Mouse (Mus musculus) ovary, postnatal 14 days (tissue): ENCODE data around the gene Scn4b.

Source experiments
- DNase-seq: peaks from one replicate; pipeline ENCODE4 v3.0.0; 2022; ENCODE audit warnings: low spot score

Gene Scn4b

DNA sequence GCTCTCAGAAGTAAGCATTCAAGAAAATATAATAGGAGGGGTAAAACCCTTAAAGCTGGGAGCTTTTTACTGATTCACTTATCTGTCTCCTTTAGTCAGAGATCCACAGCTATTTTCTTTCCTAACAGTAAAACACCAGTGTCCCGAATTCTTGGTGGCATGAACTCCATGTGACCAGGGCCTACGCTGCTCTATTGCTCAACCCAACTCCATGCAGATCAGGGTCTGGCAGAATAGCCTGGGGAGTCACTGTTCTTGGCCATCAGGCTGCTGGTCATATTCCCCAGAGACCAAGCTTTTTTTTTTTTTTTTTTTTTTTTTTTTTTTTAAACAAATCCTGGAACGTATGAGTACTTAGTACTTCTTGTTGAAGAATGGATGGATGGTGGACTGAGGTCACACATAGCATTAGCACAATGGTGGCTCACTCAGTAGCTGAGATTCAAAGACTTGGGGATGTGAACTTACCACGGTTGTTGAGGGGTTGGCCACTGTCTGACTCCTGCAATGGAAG, 51.5 kb downstream of the Scn4b start:
- DNase-seq: no peak

DNA sequence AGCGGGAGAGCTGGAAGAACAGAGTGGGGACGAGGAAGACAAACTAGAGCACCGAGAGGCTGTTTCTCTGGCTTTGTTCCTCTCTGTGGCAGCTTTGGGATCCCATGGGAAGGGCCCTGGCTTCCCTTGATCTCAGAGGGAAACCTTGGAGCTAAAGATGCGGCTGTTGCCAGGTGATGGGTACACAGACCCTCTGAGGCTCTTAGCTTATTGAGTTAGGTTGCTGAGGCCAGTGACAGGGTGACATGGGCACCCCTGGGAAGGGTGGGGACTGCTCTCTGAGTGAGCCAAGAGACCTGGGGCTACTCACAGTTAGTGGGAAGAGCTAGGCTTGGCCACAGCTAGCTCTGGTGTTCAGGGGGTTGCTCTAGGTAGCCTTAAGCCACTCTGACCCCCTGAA, 57.3 kb downstream of the Scn4b start:
- DNase-seq: no peak

DNA sequence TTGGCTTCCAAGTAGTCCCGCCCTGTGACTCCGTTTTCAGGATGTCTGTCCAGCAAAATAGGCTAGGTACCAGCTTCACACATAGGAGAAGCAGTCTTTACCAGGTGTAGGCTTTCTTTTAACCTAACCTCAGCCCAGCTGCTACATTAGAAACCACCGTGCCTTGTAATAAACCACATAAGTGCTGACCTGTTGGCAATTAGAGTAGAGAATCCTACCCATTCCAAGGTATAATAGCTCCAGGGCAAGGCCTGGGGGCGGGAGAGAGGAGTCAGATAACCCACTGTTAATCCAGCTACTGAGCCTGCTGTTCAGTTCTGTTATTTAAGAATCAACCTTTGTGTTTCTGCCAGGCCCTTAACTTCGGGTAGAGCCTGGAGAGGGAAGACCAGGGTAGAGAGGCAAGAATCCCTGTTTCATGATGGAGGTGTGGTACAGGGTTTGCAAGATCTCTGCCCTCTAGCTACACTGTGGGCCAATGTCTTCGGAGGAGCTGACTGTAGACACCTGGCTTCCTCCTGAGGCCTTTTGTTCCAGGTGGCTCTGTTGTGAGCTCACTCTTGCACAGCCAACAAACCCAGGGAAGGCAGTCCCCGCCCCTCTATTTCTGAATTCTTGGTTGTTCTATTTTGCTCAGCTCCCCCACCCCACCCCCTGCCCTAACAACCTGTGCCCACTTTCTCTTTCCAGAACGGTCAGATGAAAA, 58.1 kb downstream of the Scn4b start:
- DNase-seq: no peak

DNA sequence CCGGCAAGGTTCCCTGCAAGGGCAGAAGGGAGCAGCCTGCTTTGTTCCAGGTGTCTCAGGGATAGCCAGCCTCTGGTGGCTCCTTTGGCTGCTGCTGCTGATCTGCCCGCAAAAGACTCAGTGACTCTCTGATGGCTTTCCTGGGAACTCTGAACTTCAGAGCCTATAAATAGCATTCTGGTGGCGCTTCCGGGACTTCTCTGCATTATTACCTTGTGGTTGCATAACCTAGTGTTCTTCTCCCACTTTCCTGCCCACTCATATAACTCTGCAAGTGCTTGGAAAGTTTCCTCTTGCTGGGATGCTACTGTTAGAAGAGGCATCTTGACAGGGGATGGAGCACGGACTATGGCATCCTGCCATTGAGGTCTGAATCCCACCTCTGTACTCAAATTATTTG, 59.4 kb downstream of the Scn4b start:
- DNase-seq: no peak

DNA sequence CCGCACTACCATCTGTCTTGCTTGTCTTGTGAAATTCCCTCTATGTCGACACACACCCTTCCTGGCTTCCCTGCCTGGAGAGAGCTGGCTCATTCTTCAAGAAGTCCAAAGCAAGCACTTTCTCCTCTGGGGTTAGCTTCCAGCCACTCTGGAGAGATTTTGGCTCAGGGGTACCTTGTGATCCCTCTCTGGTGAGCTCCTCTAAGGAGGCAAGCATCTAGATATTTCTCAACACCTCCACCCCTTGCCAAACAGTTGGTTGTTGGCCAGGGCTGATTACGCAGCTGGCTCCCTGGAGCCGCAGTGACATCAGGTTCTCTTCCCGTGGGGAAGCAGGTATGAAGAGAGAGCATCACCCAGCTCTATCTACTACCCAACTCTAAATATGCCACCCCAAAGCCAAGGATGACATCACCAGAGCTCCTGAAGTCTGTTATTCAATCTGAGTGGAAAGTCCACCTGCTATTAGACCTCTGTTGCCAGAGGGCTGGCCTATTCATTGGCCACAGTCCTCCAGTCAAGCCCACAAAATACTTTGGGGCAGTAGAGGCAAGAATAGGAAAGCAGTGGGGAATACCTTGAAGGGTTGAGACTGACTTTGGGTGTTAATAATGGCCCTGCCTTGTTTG, 63.2 kb downstream of the Scn4b start:
- DNase-seq: no peak

DNA sequence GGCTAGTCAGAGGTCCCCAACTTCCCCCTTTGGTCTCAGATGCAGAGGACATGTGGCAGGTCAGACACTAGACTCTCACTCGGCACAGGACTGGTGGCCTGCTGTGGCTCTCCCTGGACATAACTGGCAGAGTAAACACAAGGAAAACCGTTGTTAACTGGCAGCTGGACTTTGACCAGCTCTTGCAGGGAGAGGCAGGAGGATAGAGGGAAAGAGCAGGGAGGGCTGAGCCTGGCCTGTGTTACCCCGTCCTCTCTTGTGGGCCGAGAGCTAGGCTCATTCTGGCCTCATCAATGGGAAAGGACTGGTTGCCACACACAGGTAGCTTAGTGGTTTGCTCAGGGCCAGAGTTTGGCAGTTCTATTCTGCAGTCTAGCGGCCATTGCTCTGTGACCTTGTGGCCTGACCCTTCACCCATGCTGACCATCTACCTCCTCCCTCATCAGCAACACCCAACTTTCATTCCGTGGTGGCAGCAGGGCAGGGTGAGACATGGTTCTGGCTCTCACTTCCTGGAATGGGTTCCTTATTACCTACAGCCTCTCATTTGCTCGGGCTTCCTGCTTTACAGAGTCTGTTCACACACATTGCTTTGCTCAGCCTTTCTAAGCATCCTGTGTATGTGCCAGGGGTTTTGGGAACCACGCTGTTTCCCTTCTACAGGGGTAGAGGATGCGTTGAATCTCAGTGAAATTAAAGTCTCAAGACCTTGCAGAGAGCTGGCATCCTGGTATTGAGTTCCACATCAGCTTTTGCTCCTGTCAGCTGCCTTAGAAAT, 64.0 kb downstream of the Scn4b start:
- DNase-seq: no peak
